Mouse (Mus musculus) heart, postnatal 0 days (tissue): ENCODE measurements around the gene 4933411K16Rik.

Experiments
- CTCF ChIP-seq: IDR thresholded peaks from 2 replicates; pipeline ENCODE4 v1.5.1; 2016; ENCODE audit warnings: antibody characterized with exemption, control low read depth, low read depth
- EP300 ChIP-seq: IDR thresholded peaks from 2 replicates; pipeline ENCODE4 v1.6.1; 2016; ENCODE audit warnings: antibody characterized with exemption, low read depth

DNA sequence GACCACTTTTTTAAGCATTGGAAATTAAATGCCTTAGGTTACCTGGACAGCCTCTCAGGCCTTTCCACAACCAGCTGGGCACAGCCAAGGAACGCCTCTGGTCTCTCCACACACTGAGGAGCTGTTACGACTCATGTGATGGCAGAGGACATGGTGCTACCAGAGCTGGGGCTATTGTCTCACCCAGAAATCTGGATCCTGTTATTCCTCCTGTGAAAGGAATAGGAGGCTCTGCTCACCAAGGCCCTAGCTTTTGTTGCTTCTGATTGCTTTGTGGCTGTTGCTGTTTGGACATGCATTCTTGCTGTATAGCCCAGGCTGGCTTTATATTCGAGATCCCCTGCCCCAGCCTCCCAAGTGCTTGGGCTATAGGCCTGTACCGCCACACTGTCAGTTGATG lies 35.8 kb upstream of the 4933411K16Rik start:
- TF ChIP-seq CTCF (no peak), EP300 (no peak)
